Mouse (Mus musculus): ENCODE measurements around the gene Tex2. TPM values are rescaled to one million over a fixed set of nuclear protein-coding genes. Genes with fewer than 3 reads are reported as not detected.
A peak's percentile ranks its signal among the peaks of the same experiment; 100 is the strongest.

Tex2 gene
- 8.0 and 8.7 TPM in 2 replicates for polyA plus RNA-seq (2012; rRNA removed)
- 10.1 and 10.8 TPM in 2 replicates for polyA plus RNA-seq (2014; fragmentation: Nextera tagmentation; extraction: Ambion mirVana)

GRCm38 (mm10) chr11:106612961-106613637 lies at the start of gene Tex2:
Gene Tex2 (minus strand): TSS chr11:106613423.
- H3K4me2 ChIP-seq (replicated peaks; ENCODE audit: low read depth, low read length, severe bottlenecking), result peak within 1 kb of the TSS; percentile 92
- under 1% methylated on average over 25 of the region's 45 CpGs for WGBS
- H3K27ac ChIP-seq (replicated peaks; ENCODE audit: low read depth, low read length), result peak within 1 kb of the TSS; percentile 55
- H3K36me3 ChIP-seq (ENCODE audit: control insufficient read depth, insufficient read depth, low read length), result no peaks in the 10 kb centered on the region
- TF ChIP-seq POLR2A (IDR thresholded peaks at IDR 0.05; ENCODE audit: borderline replicate concordance, extremely low read depth, insufficient read depth, insufficient read length), result 0 out of 2 replicates have a peak, but pooled peaks have one; percentile 20
- H3K9ac ChIP-seq (ENCODE audit: low read depth, low read length, severe bottlenecking), result peak within 1 kb of the TSS; percentile 84
- no peaks in the 10 kb centered on the region for H3K27me3 ChIP-seq (ENCODE audit: control insufficient read depth, insufficient read depth, low read length)
- ATAC-seq (ENCODE audit: low FRiP score, low read depth) (peak; percentile 97), DNase-seq (ENCODE audit: low spot score) (peak; percentile 96)
- H3K4me1 ChIP-seq (ENCODE audit: control insufficient read depth, insufficient read depth, low read length), result peaks cover 9% of the 10 kb centered on the region
- peak within 1 kb of the TSS; percentile 95 for H3K4me3 ChIP-seq (replicated peaks; ENCODE audit: low read length)
- H3K9me3 ChIP-seq (ENCODE audit: control insufficient read depth, low read length), result no peaks in the 10 kb centered on the region

DNA sequence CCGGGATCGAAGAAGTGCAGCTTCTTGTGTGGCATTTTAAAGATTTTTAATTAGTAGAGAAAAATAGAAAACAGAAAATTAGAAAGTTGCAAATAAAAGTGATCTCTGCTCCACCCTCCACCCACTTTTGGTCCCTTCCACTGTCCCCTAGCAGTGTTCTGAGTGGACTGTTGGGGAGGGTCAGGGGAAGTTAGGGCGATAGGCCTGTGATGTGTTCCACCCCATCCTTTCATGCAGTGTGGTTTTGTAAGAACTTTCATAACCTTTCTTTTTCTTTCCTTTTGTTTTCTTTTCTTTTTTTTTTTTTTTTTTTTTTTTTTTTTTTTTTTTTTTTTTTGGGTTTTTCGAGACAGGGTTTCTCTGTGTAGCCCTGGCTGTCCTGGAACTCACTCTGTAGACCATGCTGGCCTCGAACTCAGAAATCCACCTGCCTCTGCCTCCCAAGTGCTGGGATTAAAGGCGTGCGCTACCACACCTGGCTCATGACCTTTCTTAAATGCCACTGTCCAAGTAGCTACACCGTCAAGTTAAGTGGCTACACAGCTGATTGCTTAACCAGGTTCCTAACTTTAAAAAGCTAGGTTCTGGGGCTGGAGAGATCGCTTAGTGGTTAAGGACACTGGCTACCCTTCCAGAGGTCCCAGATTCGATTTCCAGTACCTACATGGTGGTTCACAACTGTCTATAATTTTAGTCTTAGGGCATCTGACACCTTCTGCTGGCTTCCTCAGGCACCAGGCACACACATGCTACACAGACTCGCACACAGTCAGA lies 49.6 kb upstream of the Tex2 start:
- Histone ChIP-seq H3K27ac (replicated peaks; ENCODE audit: low read depth, low read length) (no peak overlapping the region), H3K36me3 (ENCODE audit: control insufficient read depth, insufficient read depth, low read length) (no peaks in the 10 kb centered on the region), H3K4me2 (replicated peaks; ENCODE audit: low read depth, low read length, severe bottlenecking) (no peak overlapping the region), H3K27me3 (ENCODE audit: control insufficient read depth, insufficient read depth, low read length) (no peaks in the 10 kb centered on the region), H3K9me3 (ENCODE audit: control insufficient read depth, low read length) (no peaks in the 10 kb centered on the region), H3K4me1 (ENCODE audit: control insufficient read depth, insufficient read depth, low read length) (peaks cover 24% of the 10 kb centered on the region), H3K4me3 (replicated peaks; ENCODE audit: low read length) (no peak overlapping the region), H3K9ac (ENCODE audit: low read depth, low read length, severe bottlenecking) (no peak overlapping the region)
- no peak for DNase-seq (ENCODE audit: low spot score)
- ATAC-seq (ENCODE audit: low FRiP score, low read depth), result no peak
- 82% methylated on average over 10 of the region's 11 CpGs for WGBS
- TF ChIP-seq POLR2A (IDR thresholded peaks at IDR 0.05; ENCODE audit: borderline replicate concordance, extremely low read depth, insufficient read depth, insufficient read length), result no peak

DNA sequence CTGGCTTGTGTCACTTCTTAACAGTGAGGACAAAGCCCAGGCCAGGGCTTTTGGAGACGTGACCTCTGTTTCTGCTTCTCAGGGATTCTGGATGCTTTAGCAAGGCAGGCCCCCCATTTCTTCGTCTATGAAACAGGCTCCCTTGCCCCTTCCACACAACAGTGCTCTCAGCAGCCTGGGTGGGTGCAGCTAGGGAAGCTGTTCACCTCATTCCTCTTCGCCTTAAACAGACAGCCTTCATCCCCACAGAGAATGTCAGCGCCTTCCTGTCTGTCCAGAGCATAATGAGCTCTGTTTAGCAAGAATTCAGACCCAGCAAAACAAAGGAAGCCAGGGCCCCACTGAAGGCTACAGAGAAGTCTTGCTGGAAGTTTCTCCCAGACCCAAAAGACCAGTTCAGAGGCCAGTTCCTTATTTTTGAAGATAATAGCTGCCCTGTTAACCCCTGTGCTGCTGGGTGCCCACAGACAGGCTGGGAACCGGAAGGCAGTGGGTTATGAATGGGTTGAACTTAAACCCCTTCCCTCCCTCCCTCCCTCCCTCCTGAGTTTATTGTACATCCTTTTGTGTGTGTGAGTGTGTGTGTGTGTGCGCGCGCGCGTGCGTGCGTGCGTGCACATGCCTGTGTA lies 47.3 kb upstream of the Tex2 start:
- no peaks in the 10 kb centered on the region for H3K27me3 ChIP-seq (ENCODE audit: control insufficient read depth, insufficient read depth, low read length)
- WGBS, result 77% methylated on average over 13 of the region's 13 CpGs
- DNase-seq (ENCODE audit: low spot score), result no peak
- peak overlapping the region; percentile 31; the same call in 1 of the 2 replicates for H3K9ac ChIP-seq (ENCODE audit: low read depth, low read length, severe bottlenecking)
- TF ChIP-seq POLR2A (IDR thresholded peaks at IDR 0.05; ENCODE audit: borderline replicate concordance, extremely low read depth, insufficient read depth, insufficient read length), result no peak
- peaks cover 29% of the 10 kb centered on the region for H3K4me1 ChIP-seq (ENCODE audit: control insufficient read depth, insufficient read depth, low read length)
- peak overlapping the region; percentile 75 for H3K27ac ChIP-seq (replicated peaks; ENCODE audit: low read depth, low read length)
- H3K4me3 ChIP-seq (replicated peaks; ENCODE audit: low read length), result no peak overlapping the region
- ATAC-seq (ENCODE audit: low FRiP score, low read depth), result no peak
- no peak overlapping the region for H3K4me2 ChIP-seq (replicated peaks; ENCODE audit: low read depth, low read length, severe bottlenecking)
- H3K9me3 ChIP-seq (ENCODE audit: control insufficient read depth, low read length), result no peaks in the 10 kb centered on the region
- no peaks in the 10 kb centered on the region for H3K36me3 ChIP-seq (ENCODE audit: control insufficient read depth, insufficient read depth, low read length)

- H3K27me3 ChIP-seq (ENCODE audit: control insufficient read depth, insufficient read depth, low read length), result no peaks in the 10 kb centered on the region
- ATAC-seq (ENCODE audit: low FRiP score, low read depth) (no peak; the same call in 1 of the 2 replicates), DNase-seq (ENCODE audit: low spot score) (peak; percentile 40)
- H3K4me2 ChIP-seq (replicated peaks; ENCODE audit: low read depth, low read length, severe bottlenecking), result no peak overlapping the region
- H3K9me3 ChIP-seq (ENCODE audit: control insufficient read depth, low read length), result no peaks in the 10 kb centered on the region
- no peak for TF ChIP-seq POLR2A (IDR thresholded peaks at IDR 0.05; ENCODE audit: borderline replicate concordance, extremely low read depth, insufficient read depth, insufficient read length)
- peak overlapping the region; percentile 75 for H3K27ac ChIP-seq (replicated peaks; ENCODE audit: low read depth, low read length)
- H3K9ac ChIP-seq (ENCODE audit: low read depth, low read length, severe bottlenecking), result no peak overlapping the region
- H3K4me1 ChIP-seq (ENCODE audit: control insufficient read depth, insufficient read depth, low read length), result peaks cover 29% of the 10 kb centered on the region
- 52% methylated on average over 15 of the region's 15 CpGs for whole genome bisulfite sequencing
- H3K4me3 ChIP-seq (replicated peaks; ENCODE audit: low read length), result no peak overlapping the region
- H3K36me3 ChIP-seq (ENCODE audit: control insufficient read depth, insufficient read depth, low read length), result no peaks in the 10 kb centered on the region
These were observed 46.5 kb upstream of the Tex2 start for GRCm38 (mm10) chr11:106659598-106660295.
